Mouse (Mus musculus) ES-E14 (cell line): ENCODE results near the gene Mmrn2.
A peak's percentile ranks its signal among the peaks of the same experiment; 100 is the strongest.

Experiments used
- CHD2 ChIP-seq: IDR thresholded peaks from 2 replicates; pipeline ENCODE4 v1.6.1; 2014; ENCODE audit warnings: mild to moderate bottlenecking, low read depth, low read length, inconsistent platforms
- ZC3H11A ChIP-seq: IDR thresholded peaks from 2 replicates; pipeline ENCODE4 v1.6.1; 2012; ENCODE audit warnings: low read depth, mild to moderate bottlenecking, inconsistent platforms, low read length, borderline replicate concordance
- ZNF384 ChIP-seq: IDR thresholded peaks from 2 replicates; pipeline ENCODE4 v1.6.1; 2012; ENCODE audit warnings: low read depth, low read length, inconsistent platforms

GRCm38 (mm10) chr14:34362726-34363445 is 12.4 kb upstream of the Mmrn2 start:
- TF ChIP-seq CHD2 (no peak), ZC3H11A (peak; percentile 52; the same call in 1 of the 2 replicates), ZNF384 (peak; percentile 53; the same call in 1 of the 2 replicates)
